Mouse (Mus musculus): ENCODE results near the gene Ccdc142.
A peak's percentile ranks its signal among the peaks of the same experiment; 100 is the strongest.

The Ccdc142 gene

DNA sequence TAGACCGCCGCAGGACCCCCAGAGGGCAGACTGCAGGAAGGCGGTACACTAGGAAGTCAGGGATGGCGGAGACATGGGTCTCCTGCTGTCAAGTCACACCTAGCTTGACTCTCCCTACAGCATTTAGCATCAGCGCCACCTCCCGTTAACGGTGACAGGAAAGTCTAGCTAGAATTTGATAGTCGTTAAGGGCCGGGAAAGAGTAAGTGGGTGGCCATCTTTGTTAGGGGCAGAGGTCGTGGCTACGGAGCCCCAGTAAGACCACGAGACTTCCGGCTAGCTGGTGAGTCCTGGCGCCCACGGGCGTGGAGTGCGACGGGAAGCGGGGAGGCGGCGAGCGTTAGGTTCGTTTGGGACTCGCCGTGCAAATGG, at the start of gene Ccdc142, which contains the start of gene Gm42688:
Gene Ccdc142 (plus strand): TSS at position 286 of the 372 bp plus-strand sequence.
Gene Gm42688 (plus strand): TSS at position 302 of the 372 bp plus-strand sequence.
- DNase-seq: peak; percentile 83

GRCm38 (mm10) chr6:83053136-83053960, 48.1 kb upstream of the Ccdc142 start:
- DNase-seq: peak; percentile 56

- DNase-seq: peak; percentile 95
Measured at GRCm38 (mm10) chr6:83054074-83054851, 47.1 kb upstream of the Ccdc142 start, which contains the start of gene Aup1. Gene Aup1 (plus strand): TSS chr6:83054521.

GRCm38 (mm10) chr6:83054871-83055431, 46.5 kb upstream of the Ccdc142 start, which contains the start of gene Htra2:
Gene Htra2 (minus strand): TSS chr6:83055273.
- DNase-seq: no peak

DNA sequence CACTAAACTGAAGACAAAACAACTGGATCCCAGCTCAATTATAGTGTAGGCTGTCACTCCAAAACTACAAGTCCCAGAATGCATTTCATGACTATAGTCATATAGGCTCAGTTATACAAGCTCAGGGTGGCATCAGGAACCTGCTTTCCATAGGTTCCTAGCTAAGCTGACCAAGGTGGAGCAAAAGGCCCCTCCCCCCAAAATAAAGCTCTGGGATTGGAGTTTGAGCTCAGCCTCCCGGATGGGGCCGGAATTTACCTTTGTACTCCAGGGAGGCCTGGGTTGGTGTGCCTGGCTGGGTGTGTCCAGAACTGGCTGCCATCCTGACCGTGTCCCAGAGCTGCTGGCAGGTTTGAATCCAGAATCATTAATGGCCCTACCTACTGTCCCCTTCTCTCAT, 43.6 kb upstream of the Ccdc142 start, which contains the start of gene Dqx1:
Gene Dqx1 (plus strand): TSS at position 55 of the 400 bp plus-strand sequence.
- no peak for DNase-seq

- no peak for DNase-seq
Measured at GRCm38 (mm10) chr6:83058725-83059124, 42.7 kb upstream of the Ccdc142 start.

GRCm38 (mm10) chr6:83065995-83066394, 35.4 kb upstream of the Ccdc142 start:
- DNase-seq: no peak

DNA sequence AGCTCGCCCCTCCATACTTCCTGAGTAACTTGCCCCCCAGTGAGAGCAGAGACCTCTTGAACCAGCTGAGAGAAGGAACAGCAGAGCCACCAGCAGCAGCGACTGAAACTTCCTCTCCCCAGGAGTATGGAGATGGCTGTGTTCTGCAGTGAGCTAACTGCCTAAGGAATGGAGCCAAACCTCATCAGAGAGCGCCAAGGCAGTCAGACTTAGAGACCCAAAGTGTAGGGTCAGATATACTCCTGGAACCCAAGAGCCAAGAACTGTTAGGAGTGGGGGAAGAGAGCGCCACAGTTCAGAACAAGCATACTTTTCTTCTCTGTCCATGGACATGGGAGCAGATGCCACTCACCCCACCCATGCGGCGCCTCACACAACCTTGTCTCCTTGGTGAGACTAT, 35.0 kb upstream of the Ccdc142 start:
- DNase-seq: no peak

GRCm38 (mm10) chr6:83068221-83068620, 33.2 kb upstream of the Ccdc142 start:
- DNase-seq: no peak

DNA sequence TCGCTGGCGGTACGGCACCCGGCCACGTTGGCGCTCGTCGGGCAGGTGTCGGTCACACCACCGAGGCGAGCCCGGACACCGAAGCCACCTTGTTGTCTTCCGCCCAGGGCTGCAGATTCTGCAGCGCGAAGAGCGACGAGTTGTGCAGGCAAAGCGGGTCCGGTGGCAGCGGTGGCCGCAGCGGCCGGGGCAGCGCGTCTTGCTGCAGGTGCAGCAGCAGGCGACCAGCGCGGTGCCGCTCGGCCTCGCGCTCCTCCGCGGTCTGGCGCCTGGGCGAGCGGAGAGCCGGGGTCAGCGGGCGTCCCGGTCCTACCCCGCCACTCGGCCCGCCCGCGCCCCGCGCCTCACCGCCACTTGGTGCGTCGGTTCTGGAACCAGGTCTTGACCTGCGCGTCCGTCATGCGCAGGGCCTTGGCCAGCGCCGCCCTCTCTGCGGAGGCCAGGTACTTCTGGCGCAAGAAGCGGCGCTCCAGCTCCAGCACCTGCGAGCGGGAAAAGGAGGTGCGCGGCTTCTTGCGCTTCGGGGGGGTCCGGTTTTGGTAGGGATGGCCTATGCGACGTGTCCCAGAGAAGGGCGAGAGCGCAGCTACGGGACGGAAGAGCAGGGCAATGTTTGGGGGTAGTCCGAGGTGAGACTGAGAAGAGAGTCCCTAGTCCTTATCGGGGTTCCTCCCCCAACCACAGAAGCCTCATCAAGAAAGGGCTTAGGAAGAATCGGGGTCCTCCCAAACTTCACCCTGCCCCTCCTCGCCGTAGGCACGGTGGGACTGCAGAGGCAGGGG, 32.5 kb upstream of the Ccdc142 start:
- no peak for DNase-seq

DNA sequence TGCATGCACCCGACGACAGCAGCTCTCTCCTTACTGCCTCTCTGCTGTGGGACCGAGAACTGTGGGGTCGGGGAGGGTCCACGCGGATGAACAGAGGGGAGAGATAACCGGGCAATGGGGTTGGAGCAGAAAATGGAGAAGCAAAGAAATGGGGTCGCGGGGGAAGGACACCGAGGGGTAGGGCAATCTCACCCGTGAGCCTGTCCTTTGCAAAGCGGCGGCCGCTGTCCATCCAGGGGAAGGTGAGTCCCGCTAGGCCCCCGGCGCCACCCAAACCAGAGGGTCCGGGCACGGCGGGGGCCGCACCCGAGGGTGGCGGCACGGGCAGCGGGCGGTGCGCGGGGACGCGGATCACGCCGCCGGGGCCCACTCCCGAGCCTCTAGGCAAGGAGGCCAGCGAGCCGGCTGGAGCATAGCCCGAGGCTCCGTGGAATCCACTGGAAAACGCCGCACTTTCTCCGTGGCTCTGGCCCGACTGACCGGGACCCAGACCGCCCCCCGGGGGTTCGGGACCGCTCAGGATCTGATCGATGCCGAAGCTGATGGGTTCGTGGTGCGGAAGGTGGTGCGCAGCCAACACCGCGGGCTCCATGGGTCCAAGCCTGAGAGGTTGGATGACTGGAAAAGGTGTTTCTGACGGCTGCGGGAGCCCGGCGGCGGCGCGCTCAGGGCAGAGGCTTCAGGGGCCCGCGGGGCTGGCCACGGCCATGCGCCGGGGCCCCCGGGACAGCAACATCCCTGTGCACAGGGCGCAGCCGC, 31.7 kb upstream of the Ccdc142 start:
- no peak for DNase-seq

DNA sequence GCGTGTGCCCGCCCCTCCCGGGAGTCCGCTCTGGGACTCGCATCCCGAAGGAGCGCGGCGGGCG, 31.3 kb upstream of the Ccdc142 start, which contains the start of gene Tlx2:
Gene Tlx2 (minus strand): TSS at position 47 of the 64 bp plus-strand sequence.
- DNase-seq: no peak

GRCm38 (mm10) chr6:83070311-83071219, 30.8 kb upstream of the Ccdc142 start:
- no peak for DNase-seq

- DNase-seq: no peak
Measured at GRCm38 (mm10) chr6:83071220-83071619, 30.2 kb upstream of the Ccdc142 start.

DNA sequence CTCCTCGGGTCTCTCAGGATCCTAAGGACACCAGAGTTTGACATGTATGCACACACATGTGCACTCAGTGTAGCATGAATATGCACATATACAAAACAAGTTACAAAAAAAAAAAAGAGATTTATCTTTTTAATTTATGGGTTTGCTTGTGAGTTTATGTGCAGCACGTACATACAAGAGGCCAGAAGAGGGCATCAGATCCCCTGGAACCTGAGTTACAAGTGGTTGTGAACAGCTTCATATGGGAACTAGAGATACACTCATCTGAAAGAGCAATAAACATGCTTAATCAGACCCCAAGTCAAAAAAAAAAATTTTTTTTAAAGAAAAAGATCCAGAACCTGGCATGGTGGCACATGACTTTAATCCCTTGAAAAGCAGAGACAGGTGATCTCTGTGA, 26.4 kb upstream of the Ccdc142 start:
- DNase-seq: no peak

DNA sequence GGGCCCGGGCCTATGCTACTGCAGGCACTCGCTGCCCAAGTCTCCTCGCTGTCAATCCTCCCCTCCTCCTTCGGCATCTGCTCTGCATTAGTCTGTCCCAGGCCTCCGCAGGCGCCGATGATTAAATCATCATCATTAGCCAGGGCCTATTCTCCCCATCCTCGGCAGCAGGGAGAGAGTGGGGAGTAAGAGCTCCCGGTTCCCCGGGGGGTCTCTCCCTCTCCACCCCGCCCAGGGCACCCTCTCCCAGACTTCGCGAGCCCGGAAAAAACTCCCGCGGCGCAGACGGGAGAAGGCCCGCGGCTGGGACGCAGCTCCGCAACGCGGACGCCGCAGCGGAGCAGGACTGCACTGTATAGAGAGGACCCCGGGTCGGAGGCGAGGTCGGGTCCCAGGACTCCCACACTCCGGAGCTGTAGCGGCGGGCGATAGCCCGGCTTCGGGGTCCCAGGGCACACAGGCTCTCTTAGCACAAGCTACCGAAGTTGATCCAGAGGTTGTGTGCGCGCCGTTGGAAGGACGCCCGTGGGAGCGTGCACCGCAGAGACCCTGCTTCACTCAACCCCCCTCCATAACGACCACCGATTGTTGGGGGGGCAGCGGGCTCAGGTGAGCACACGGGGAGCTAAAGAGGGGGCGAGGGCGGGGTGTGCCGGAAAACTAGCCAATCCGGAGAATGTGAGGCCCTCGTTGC, 23.6 kb upstream of the Ccdc142 start, which contains the start of gene Pcgf1:
Gene Pcgf1 (plus strand): TSS at position 240 of the 694 bp plus-strand sequence.
- DNase-seq: peak; percentile 32

GRCm38 (mm10) chr6:83078324-83078858, 23.0 kb upstream of the Ccdc142 start:
- DNase-seq: peak; percentile 100

DNA sequence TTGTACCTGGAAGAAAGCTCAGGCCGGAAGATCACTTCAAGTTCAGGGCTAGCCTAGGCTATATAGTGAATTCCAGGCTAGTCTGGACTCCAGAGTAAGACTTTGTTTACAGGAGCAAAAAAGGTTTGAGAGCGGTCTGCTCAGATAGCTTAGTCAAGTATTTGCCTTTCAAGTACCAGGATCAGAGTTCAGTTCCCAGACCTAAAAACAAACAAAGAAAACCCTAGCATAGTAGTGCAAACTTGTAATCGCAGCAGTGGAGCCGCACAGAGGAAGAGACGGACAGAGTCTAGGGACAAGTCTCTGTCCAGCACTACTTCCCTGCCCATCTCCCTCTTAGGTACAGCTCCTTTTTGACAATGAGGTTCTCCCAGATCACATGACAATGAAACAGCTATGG, 21.2 kb upstream of the Ccdc142 start:
- no peak for DNase-seq

DNA sequence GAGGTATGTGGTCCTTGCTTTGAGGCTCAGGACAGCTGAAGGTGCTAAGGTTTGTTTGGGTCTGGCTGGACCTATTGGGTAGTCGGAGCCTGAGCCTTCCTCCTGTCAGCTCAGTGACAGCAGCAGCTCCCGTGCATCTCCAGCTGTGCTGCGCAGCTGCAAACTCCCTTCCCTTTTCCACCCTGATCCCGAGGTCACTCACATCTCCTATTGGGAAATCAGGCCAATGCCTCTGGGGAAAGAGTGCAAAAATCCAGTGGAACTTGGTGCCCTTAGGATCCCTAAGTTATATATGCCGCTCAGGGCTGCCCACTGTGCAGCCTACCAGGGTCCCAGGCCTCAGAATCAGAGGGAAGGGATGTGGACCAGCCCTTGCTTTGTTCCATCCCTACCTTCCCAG, 17.9 kb upstream of the Ccdc142 start:
- no peak for DNase-seq

- no peak for DNase-seq
Measured at GRCm38 (mm10) chr6:83084477-83084876, 16.9 kb upstream of the Ccdc142 start.
